Mouse (Mus musculus) forebrain, embryonic 15.5 days (tissue): ENCODE results near the gene Gm42906. TPM values are rescaled to one million over a fixed set of nuclear protein-coding genes. Genes with fewer than 3 reads are reported as not detected.

Experiments used
- ATAC-seq: fragments of 200-750 bp; cut with Nextera tagmentation; replicated peaks from 2 replicates; pipeline ENCODE4 v1.8.0; 2017; ENCODE audit warnings: mild to moderate bottlenecking, moderate TSS enrichment, moderate library complexity
- H3K27ac ChIP-seq: fragments of 300-500 bp; sonication (generic); replicated peaks from 2 replicates; pipeline ENCODE4 v1.5.1; 2015; ENCODE audit warnings: mild to moderate bottlenecking, inconsistent platforms
- H3K27me3 ChIP-seq: fragments of 300-500 bp; sonication (generic); 2 replicates; pipeline ENCODE4 v1.6.1; 2015; ENCODE audit warnings: inconsistent platforms
- H3K36me3 ChIP-seq: fragments of 300-500 bp; sonication (generic); 2 replicates; pipeline ENCODE4 v1.6.1; 2015; ENCODE audit warnings: mild to moderate bottlenecking, inconsistent platforms
- H3K4me1 ChIP-seq: fragments of 300-500 bp; sonication (generic); 2 replicates; pipeline ENCODE4 v1.6.1; 2015; ENCODE audit warnings: inconsistent platforms
- H3K4me2 ChIP-seq: fragments of 300-500 bp; sonication (generic); replicated peaks from 2 replicates; pipeline ENCODE4 v1.6.1; 2015; ENCODE audit warnings: mild to moderate bottlenecking, inconsistent platforms
- H3K4me3 ChIP-seq: fragments of 300-500 bp; sonication (generic); 2 replicates; pipeline ENCODE4 v1.5.1; 2015; ENCODE audit warnings: mild to moderate bottlenecking, inconsistent platforms
- H3K9ac ChIP-seq: fragments of 300-500 bp; sonication (generic); replicated peaks from 2 replicates; pipeline ENCODE4 v1.6.1; 2015; ENCODE audit warnings: mild to moderate bottlenecking, inconsistent platforms
- H3K9me3 ChIP-seq: fragments of 300-500 bp; sonication (generic); 2 replicates; pipeline ENCODE4 v1.6.1; 2016; ENCODE audit warnings: inconsistent platforms
- WGBS: fragments of 180-500 bp; shearing (Covaris S2); methylation state at CpG from one replicate; pipeline ENCODE4 v1.1.7; 2015; ENCODE audit warnings: mixed read lengths; 5-methylcytosine and 5-hydroxymethylcytosine counted together
- polyA plus RNA-seq: library from polyadenylated mRNA; unstranded; fragments of >200 nt; fragmentation: Nextera tagmentation; extraction: Ambion mirVana; gene quantifications from 2 replicates; pipeline ENCODE4 v1.2.1, GENCODE M21; 2015

The Gm42906 gene
- polyA plus RNA-seq, 1 experiment from 2014 or later, result not detected

GRCm38 (mm10) chr5:151174485-151175460 lies 253.2 kb downstream of the Gm42906 start:
- H3K4me2 ChIP-seq, result no peak overlapping the region
- WGBS, result 74% methylated on average over 7 of the region's 7 CpGs
- H3K9ac ChIP-seq, result no peak overlapping the region
- H3K4me3 ChIP-seq, result no peak overlapping the region
- H3K27me3 ChIP-seq, result no peaks in the 10 kb centered on the region
- no peak for ATAC-seq
- no peaks in the 10 kb centered on the region for H3K9me3 ChIP-seq
- no peaks in the 10 kb centered on the region for H3K4me1 ChIP-seq
- H3K27ac ChIP-seq, result no peak overlapping the region
- no peaks in the 10 kb centered on the region for H3K36me3 ChIP-seq

GRCm38 (mm10) chr5:151173774-151174173 lies 254.2 kb downstream of the Gm42906 start:
- no peak overlapping the region for H3K27ac ChIP-seq
- ATAC-seq, result no peak
- H3K9me3 ChIP-seq, result no peaks in the 10 kb centered on the region
- no peak overlapping the region for H3K4me3 ChIP-seq
- no peak overlapping the region for H3K9ac ChIP-seq
- WGBS, result 84% methylated on average over 1 of the region's 1 CpGs
- no peaks in the 10 kb centered on the region for H3K4me1 ChIP-seq
- H3K4me2 ChIP-seq, result no peak overlapping the region
- no peaks in the 10 kb centered on the region for H3K36me3 ChIP-seq
- H3K27me3 ChIP-seq, result no peaks in the 10 kb centered on the region

- ATAC-seq, result no peak
- WGBS, result 88% methylated on average over 3 of the region's 3 CpGs
- H3K36me3 ChIP-seq, result no peaks in the 10 kb centered on the region
- H3K4me2 ChIP-seq, result no peak overlapping the region
- H3K27ac ChIP-seq, result no peak overlapping the region
- H3K9me3 ChIP-seq, result no peaks in the 10 kb centered on the region
- H3K4me1 ChIP-seq, result no peaks in the 10 kb centered on the region
- no peak overlapping the region for H3K9ac ChIP-seq
- H3K4me3 ChIP-seq, result no peak overlapping the region
- no peaks in the 10 kb centered on the region for H3K27me3 ChIP-seq
Observed at GRCm38 (mm10) chr5:151170168-151170750, 257.7 kb downstream of the Gm42906 start.

GRCm38 (mm10) chr5:151168191-151168590 lies 259.8 kb downstream of the Gm42906 start:
- Histone ChIP-seq H3K36me3 (no peaks in the 10 kb centered on the region), H3K27ac (no peak overlapping the region), H3K9me3 (no peaks in the 10 kb centered on the region), H3K4me1 (no peaks in the 10 kb centered on the region), H3K9ac (no peak overlapping the region), H3K4me2 (no peak overlapping the region), H3K27me3 (no peaks in the 10 kb centered on the region), H3K4me3 (no peak overlapping the region)
- ATAC-seq, result no peak
- 88% methylated on average over 3 of the region's 3 CpGs for WGBS

GRCm38 (mm10) chr5:151167641-151168040 lies 260.3 kb downstream of the Gm42906 start:
- 81% methylated on average over 6 of the region's 6 CpGs for WGBS
- H3K9ac ChIP-seq, result no peak overlapping the region
- no peak overlapping the region for H3K4me3 ChIP-seq
- no peak for ATAC-seq
- no peaks in the 10 kb centered on the region for H3K36me3 ChIP-seq
- no peaks in the 10 kb centered on the region for H3K9me3 ChIP-seq
- H3K27ac ChIP-seq, result no peak overlapping the region
- H3K4me1 ChIP-seq, result no peaks in the 10 kb centered on the region
- no peaks in the 10 kb centered on the region for H3K27me3 ChIP-seq
- H3K4me2 ChIP-seq, result no peak overlapping the region

- WGBS, result 74% methylated on average over 5 of the region's 5 CpGs
- Histone ChIP-seq H3K36me3 (no peaks in the 10 kb centered on the region), H3K4me3 (no peak overlapping the region), H3K27ac (no peak overlapping the region), H3K4me2 (no peak overlapping the region), H3K9me3 (no peaks in the 10 kb centered on the region), H3K27me3 (no peaks in the 10 kb centered on the region), H3K9ac (no peak overlapping the region), H3K4me1 (no peaks in the 10 kb centered on the region)
- ATAC-seq, result no peak
Observed at GRCm38 (mm10) chr5:151166266-151166665, 261.7 kb downstream of the Gm42906 start.

- H3K9me3 ChIP-seq, result no peaks in the 10 kb centered on the region
- H3K4me3 ChIP-seq, result no peak overlapping the region
- ATAC-seq, result no peak
- no peak overlapping the region for H3K4me2 ChIP-seq
- no peaks in the 10 kb centered on the region for H3K4me1 ChIP-seq
- H3K36me3 ChIP-seq, result no peaks in the 10 kb centered on the region
- no peak overlapping the region for H3K27ac ChIP-seq
- no peak overlapping the region for H3K9ac ChIP-seq
- H3K27me3 ChIP-seq, result no peaks in the 10 kb centered on the region
- WGBS, result 91% methylated on average over 6 of the region's 6 CpGs
Observed at GRCm38 (mm10) chr5:151165381-151166016, 262.5 kb downstream of the Gm42906 start.

- no peak for ATAC-seq
- H3K36me3 ChIP-seq, result no peaks in the 10 kb centered on the region
- no peaks in the 10 kb centered on the region for H3K9me3 ChIP-seq
- H3K4me1 ChIP-seq, result no peaks in the 10 kb centered on the region
- H3K27me3 ChIP-seq, result no peaks in the 10 kb centered on the region
- WGBS, result 74% methylated on average over 4 of the region's 4 CpGs
- H3K4me2 ChIP-seq, result no peak overlapping the region
- no peak overlapping the region for H3K4me3 ChIP-seq
- no peak overlapping the region for H3K9ac ChIP-seq
- H3K27ac ChIP-seq, result no peak overlapping the region
Observed at GRCm38 (mm10) chr5:151164815-151165214, 263.1 kb downstream of the Gm42906 start.

GRCm38 (mm10) chr5:151162642-151163041 lies 265.3 kb downstream of the Gm42906 start:
- 87% methylated on average over 3 of the region's 3 CpGs for WGBS
- Histone ChIP-seq H3K27ac (no peak overlapping the region), H3K27me3 (no peaks in the 10 kb centered on the region), H3K4me3 (no peak overlapping the region), H3K9me3 (no peaks in the 10 kb centered on the region), H3K4me2 (no peak overlapping the region), H3K4me1 (no peaks in the 10 kb centered on the region), H3K9ac (no peak overlapping the region), H3K36me3 (no peaks in the 10 kb centered on the region)
- ATAC-seq, result no peak

GRCm38 (mm10) chr5:151155247-151155646 lies 272.7 kb downstream of the Gm42906 start:
- Histone ChIP-seq H3K4me3 (no peak overlapping the region), H3K4me1 (no peaks in the 10 kb centered on the region), H3K27me3 (no peaks in the 10 kb centered on the region), H3K4me2 (no peak overlapping the region), H3K27ac (no peak overlapping the region), H3K9me3 (no peaks in the 10 kb centered on the region), H3K36me3 (no peaks in the 10 kb centered on the region), H3K9ac (no peak overlapping the region)
- WGBS, result 87% methylated on average over 1 of the region's 1 CpGs
- ATAC-seq, result no peak

GRCm38 (mm10) chr5:151154780-151155179 lies 273.2 kb downstream of the Gm42906 start:
- Histone ChIP-seq H3K27ac (no peak overlapping the region), H3K4me1 (no peaks in the 10 kb centered on the region), H3K9me3 (no peaks in the 10 kb centered on the region), H3K36me3 (no peaks in the 10 kb centered on the region), H3K9ac (no peak overlapping the region), H3K27me3 (no peaks in the 10 kb centered on the region), H3K4me2 (no peak overlapping the region), H3K4me3 (no peak overlapping the region)
- no peak for ATAC-seq
- WGBS, result 41% methylated on average over 3 of the region's 3 CpGs

GRCm38 (mm10) chr5:151154030-151154429 lies 273.9 kb downstream of the Gm42906 start:
- 66% methylated on average over 4 of the region's 4 CpGs for WGBS
- Histone ChIP-seq H3K27me3 (no peaks in the 10 kb centered on the region), H3K9ac (no peak overlapping the region), H3K36me3 (no peaks in the 10 kb centered on the region), H3K9me3 (no peaks in the 10 kb centered on the region), H3K4me2 (no peak overlapping the region), H3K4me3 (no peak overlapping the region), H3K27ac (no peak overlapping the region), H3K4me1 (no peaks in the 10 kb centered on the region)
- ATAC-seq, result no peak
